Mouse (Mus musculus) forebrain, postnatal 0 days (tissue): ENCODE measurements around the gene Ahnak. TPM values are rescaled to one million over a fixed set of nuclear protein-coding genes. Genes with fewer than 3 reads are reported as not detected.

Experiments used
- ATAC-seq: fragments of 200-750 bp; cut with Nextera tagmentation; 2 replicates; pipeline ENCODE4 v1.8.0; 2017; ENCODE audit warnings: mild to moderate bottlenecking, moderate library complexity
- DNase-seq: peaks from one replicate; pipeline ENCODE4 v3.0.0-alpha.2; 2015
- H3K27ac ChIP-seq: fragments of 300-500 bp; sonication (generic); 2 replicates; pipeline ENCODE4 v1.5.1; 2014; ENCODE audit warnings: low read depth, mild to moderate bottlenecking, antibody characterized with exemption, low read length, moderate library complexity, mixed read lengths
- H3K27me3 ChIP-seq: fragments of 300-500 bp; sonication (generic); 2 replicates; pipeline ENCODE4 v1.6.1; 2014; ENCODE audit warnings: mild to moderate bottlenecking, low read length, mixed read lengths; ENCODE audit not compliant: insufficient read depth
- H3K36me3 ChIP-seq: fragments of 300-500 bp; sonication (generic); 2 replicates; pipeline ENCODE4 v1.6.1; 2014; ENCODE audit warnings: mild to moderate bottlenecking, moderate library complexity; ENCODE audit not compliant: insufficient read depth
- H3K4me1 ChIP-seq: fragments of 300-500 bp; sonication (generic); 2 replicates; pipeline ENCODE4 v1.6.1; 2014; ENCODE audit warnings: antibody characterized with exemption; ENCODE audit not compliant: insufficient read depth
- H3K4me2 ChIP-seq: fragments of 300-500 bp; sonication (generic); 2 replicates; pipeline ENCODE4 v1.6.1; 2014; ENCODE audit warnings: low read depth, mild to moderate bottlenecking, moderate library complexity
- H3K4me3 ChIP-seq: fragments of 300-500 bp; sonication (generic); 2 replicates; pipeline ENCODE4 v1.5.1; 2014; ENCODE audit warnings: low read depth, low read length, mixed read lengths
- H3K9ac ChIP-seq: fragments of 300-500 bp; sonication (generic); 2 replicates; pipeline ENCODE4 v1.6.1; 2014; ENCODE audit warnings: mild to moderate bottlenecking
- H3K9me3 ChIP-seq: fragments of 300-500 bp; sonication (generic); 2 replicates; pipeline ENCODE4 v1.6.1; 2016; ENCODE audit warnings: low read length
- CTCF ChIP-seq: sonication (generic); IDR thresholded peaks from 2 replicates; pipeline ENCODE4 v1.5.1; 2016; ENCODE audit warnings: antibody characterized with exemption, control low read depth, low read depth
- WGBS: fragments of 180-500 bp; shearing (Covaris S2); extraction: QIAGEN DNeasy Blood & Tissue Kit; methylation state at CpG from one replicate; pipeline ENCODE4 v1.1.7; 2014; 5-methylcytosine and 5-hydroxymethylcytosine counted together
- polyA plus RNA-seq: library from polyadenylated mRNA; unstranded; fragments of >200 nt; fragmentation: Nextera tagmentation; extraction: Ambion mirVana; gene quantifications from 2 replicates; pipeline ENCODE4 v1.2.1, GENCODE M21; 2015
- total RNA-seq: library from RNA; depleted of rRNA; stranded (reverse); fragments of >200 nt; gene quantifications from 2 replicates; pipeline ENCODE4 v1.2.3, GENCODE M21; 2014

The Ahnak gene
- total and polyA plus RNA-seq, 2 experiments from 2014 or later: 3.2 to 17.9 TPM

DNA sequence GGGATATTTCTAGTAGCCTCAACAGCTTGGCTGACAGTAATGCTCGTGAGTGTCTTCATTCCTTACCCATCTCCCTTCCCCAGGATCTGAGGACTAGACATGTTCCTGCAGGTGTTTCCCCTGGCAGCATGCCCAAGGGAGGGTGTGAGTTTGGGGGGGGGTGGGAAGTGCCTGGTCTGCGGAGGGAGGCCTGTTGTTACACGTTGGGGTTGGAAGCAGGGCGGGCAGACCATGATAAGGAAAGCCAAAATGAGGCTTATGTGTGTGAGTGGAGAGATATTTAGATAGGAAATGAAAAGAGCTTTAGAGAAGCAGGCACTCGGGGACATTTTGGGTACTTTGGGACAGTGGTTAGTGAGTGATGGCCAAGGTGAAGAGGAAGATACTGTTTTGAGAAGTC is 45.0 kb upstream of the Ahnak start:
- Histone ChIP-seq H3K9me3 (no peaks in the 10 kb centered on the region), H3K4me3 (no peak overlapping the region), H3K27me3 (no peaks in the 10 kb centered on the region), H3K4me1 (peaks cover 9% of the 10 kb centered on the region; the same call in 1 of the 2 replicates), H3K9ac (no peak overlapping the region), H3K36me3 (peaks cover 43% of the 10 kb centered on the region), H3K27ac (no peak overlapping the region), H3K4me2 (peak overlapping the region; percentile 15)
- WGBS: 48% methylated on average over 5 of the region's 5 CpGs
- no peak for TF ChIP-seq CTCF
- DNase-seq (no peak), ATAC-seq (no peak)

DNA sequence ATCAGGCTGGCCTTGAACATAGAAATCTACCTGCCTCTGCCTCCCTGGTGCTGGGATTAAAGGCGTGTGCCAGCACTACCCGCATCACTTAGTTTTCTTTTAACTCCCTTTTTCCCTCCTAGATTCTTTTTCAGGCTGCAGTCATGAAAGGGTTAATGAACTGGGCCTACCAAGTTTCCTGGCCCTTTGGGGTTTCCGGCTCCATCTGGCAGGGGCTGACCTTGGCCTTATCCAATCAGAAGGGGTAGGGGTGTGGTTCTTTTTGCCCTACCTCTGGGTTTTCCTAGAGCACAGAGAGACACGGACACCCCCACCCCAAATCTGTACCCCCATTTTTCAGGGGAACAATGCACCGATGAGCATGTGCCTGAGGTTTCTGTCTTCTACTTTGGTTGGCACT is 44.3 kb upstream of the Ahnak start:
- Histone ChIP-seq H3K27ac (no peak overlapping the region), H3K4me1 (peaks cover 9% of the 10 kb centered on the region; the same call in 1 of the 2 replicates), H3K4me3 (no peak overlapping the region), H3K4me2 (no peak overlapping the region), H3K9me3 (no peaks in the 10 kb centered on the region), H3K36me3 (peaks cover 49% of the 10 kb centered on the region), H3K27me3 (no peaks in the 10 kb centered on the region), H3K9ac (no peak overlapping the region)
- no peak for TF ChIP-seq CTCF
- 19% methylated on average over 5 of the region's 5 CpGs for WGBS
- DNase-seq (peak; percentile 53), ATAC-seq (no peak)

DNA sequence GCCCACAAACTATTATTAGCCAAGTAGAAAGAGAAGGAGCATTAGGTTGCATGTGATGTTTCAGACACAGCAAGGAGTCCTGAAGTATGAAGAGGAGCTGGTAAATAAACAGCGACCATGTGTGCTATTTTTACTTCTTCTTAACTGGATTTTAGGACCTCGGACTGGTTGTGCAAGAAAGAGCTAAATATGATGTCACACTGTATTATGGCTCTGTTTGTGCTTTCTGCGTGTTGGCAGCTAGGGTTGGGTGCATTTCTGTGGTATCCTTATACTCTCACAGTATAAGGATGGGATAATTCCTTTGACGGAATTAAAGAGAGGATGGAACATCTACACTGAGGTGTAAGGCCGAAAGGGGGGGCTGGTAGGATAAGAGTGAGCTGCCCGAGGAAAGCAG is 43.8 kb upstream of the Ahnak start:
- Histone ChIP-seq H3K4me2 (no peak overlapping the region), H3K4me3 (no peak overlapping the region), H3K27me3 (no peaks in the 10 kb centered on the region), H3K9me3 (no peaks in the 10 kb centered on the region), H3K9ac (no peak overlapping the region), H3K36me3 (peaks cover 55% of the 10 kb centered on the region), H3K27ac (no peak overlapping the region), H3K4me1 (peaks cover 9% of the 10 kb centered on the region; the same call in 1 of the 2 replicates)
- no peak for TF ChIP-seq CTCF
- WGBS: 82% methylated on average over 6 of the region's 6 CpGs
- no peak for ATAC-seq
- no peak for DNase-seq

DNA sequence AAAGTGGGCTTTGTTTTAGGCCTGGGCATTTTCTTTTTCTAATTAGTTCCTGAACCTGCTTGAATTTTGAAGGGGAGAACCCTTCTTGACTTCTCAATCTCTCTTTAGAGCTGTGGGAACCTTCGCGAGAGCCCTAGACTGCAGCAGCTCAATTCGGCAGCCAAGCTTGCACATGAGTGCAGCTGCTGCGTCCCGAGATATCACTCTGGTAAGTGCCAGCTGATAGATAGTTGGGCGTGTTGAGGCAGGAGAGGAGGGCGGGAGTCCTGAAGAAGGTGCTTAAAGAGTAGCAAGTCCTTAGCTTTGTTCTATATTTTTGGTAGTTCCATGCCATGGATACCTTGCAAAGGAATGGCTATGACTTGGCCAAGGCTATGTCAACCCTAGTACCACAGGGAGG is 42.2 kb upstream of the Ahnak start:
- H3K27me3 ChIP-seq: no peaks in the 10 kb centered on the region
- ATAC-seq (no peak), DNase-seq (no peak)
- 95% methylated on average over 7 of the region's 7 CpGs for WGBS
- H3K27ac ChIP-seq: no peak overlapping the region
- no peak for TF ChIP-seq CTCF
- H3K9me3 ChIP-seq: no peaks in the 10 kb centered on the region
- H3K9ac ChIP-seq: no peak overlapping the region
- peaks cover 9% of the 10 kb centered on the region; the same call in 1 of the 2 replicates for H3K4me1 ChIP-seq
- no peak overlapping the region for H3K4me2 ChIP-seq
- peaks cover 71% of the 10 kb centered on the region for H3K36me3 ChIP-seq
- no peak overlapping the region for H3K4me3 ChIP-seq

DNA sequence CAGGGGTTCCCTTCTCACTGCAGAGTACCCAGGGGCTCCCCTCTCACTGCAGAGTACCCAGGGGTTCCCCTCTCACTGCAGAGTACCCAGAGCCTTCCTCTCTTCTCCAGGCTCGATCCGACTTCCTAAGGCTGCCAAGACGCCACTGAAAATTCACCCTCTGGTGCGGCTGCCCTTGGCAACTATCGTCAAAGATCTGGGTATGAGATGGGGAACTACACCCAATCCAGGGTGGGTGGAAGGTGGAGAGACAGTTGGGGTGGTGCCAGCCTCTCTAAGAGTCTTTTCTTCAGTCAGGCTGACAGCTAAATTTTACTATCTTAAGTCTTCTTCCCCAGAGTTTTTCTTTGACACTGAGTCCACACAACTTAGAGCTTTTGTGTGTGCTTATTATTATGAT is 38.9 kb upstream of the Ahnak start:
- WGBS: 93% methylated on average over 5 of the region's 5 CpGs
- no peak overlapping the region for H3K9ac ChIP-seq
- ATAC-seq (no peak), DNase-seq (no peak)
- H3K4me2 ChIP-seq: no peak overlapping the region
- H3K36me3 ChIP-seq: peaks cover 66% of the 10 kb centered on the region
- TF ChIP-seq CTCF: no peak
- H3K27me3 ChIP-seq: no peaks in the 10 kb centered on the region
- no peak overlapping the region for H3K4me3 ChIP-seq
- no peak overlapping the region for H3K27ac ChIP-seq
- no peaks in the 10 kb centered on the region for H3K9me3 ChIP-seq
- peaks cover 22% of the 10 kb centered on the region for H3K4me1 ChIP-seq

DNA sequence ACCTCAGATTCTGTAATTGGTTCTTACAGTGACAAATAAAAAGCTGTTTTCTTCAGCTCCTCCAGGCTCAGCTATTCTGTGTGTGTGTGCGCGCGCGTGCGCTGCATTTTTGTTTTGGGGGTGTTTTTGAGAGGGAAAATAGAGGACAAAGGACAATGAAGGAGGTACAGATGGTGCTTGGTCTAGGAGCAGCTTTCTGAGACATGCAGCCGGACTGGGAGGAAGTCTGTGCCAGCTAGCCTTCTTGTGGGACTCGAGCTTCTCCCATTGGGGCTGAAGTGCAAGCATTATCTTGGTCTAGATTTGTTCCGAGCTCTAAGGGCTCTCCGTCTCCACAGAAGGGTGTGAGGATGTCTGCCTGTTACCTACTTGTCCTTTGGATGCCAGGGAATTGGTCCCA is 36.8 kb upstream of the Ahnak start:
- ATAC-seq: peak; percentile 14; the same call in 1 of the 2 replicates
- no peaks in the 10 kb centered on the region for H3K9me3 ChIP-seq
- WGBS: 37% methylated on average over 9 of the region's 9 CpGs
- no peak for TF ChIP-seq CTCF
- peaks cover 22% of the 10 kb centered on the region for H3K4me1 ChIP-seq
- H3K27me3 ChIP-seq: no peaks in the 10 kb centered on the region
- no peak overlapping the region; the same call in 1 of the 2 replicates for H3K4me2 ChIP-seq
- no peak overlapping the region for H3K4me3 ChIP-seq
- peak overlapping the region; percentile 69 for H3K9ac ChIP-seq
- H3K36me3 ChIP-seq: peaks cover 57% of the 10 kb centered on the region
- H3K27ac ChIP-seq: peak overlapping the region; percentile 96
- DNase-seq: peak; percentile 68

DNA sequence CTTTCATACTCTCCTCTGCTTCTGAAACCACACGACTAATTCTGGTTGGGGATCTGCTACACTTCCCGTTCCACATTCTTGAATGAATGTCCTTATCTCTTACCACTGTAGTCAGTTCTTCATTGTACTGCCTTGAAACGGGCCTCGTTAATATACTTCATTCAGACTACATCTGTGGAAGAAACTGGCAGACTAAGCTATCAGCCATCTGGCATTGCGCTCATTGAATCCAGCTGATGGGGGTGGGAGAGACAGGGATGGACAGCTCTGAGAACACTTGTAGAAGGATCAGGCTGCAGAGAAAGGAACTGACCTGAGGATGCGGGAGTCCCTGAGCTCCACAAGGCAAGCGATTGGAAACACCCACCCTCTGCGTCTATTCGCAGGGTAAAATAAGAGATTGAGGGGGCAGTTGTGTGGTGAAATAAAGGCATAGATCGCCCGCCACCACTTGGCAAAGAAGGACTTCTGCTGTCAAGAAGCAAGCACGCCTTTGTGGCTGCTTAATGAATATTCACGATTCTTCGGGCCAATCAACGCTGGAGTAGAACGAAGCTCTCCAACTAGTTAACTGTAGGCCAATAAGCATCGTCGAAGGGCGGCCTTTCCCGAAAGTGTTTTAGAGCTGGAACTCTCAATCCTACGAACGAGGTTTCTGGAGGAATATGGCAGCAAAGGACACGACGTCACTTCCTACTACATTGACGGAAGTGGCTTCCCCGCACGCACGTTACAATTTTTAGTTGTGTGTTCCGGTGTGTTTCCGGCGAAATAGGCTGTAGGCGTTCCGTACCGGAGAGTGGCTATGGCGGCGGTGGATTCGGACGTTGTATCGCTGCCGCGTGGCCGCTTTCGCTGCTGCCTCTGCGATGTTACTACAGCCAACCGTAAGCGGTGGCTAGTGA is 35.7 kb upstream of the Ahnak start, which contains the start of gene Tut1:
Tut1 (plus strand) TSS at position 713 of the 905 bp plus-strand sequence.
- Histone ChIP-seq H3K9me3 (no peaks in the 10 kb centered on the region), H3K4me3 (peak within 1 kb of the TSS; percentile 67), H3K4me1 (peaks cover 22% of the 10 kb centered on the region), H3K27me3 (no peaks in the 10 kb centered on the region), H3K4me2 (peak within 1 kb of the TSS; percentile 71), H3K27ac (peak within 1 kb of the TSS; percentile 96), H3K9ac (peak within 1 kb of the TSS; percentile 69), H3K36me3 (peaks cover 48% of the 10 kb centered on the region)
- DNase-seq (peak; percentile 99), ATAC-seq (peak; percentile 96)
- under 1% methylated on average over 46 of the region's 46 CpGs for WGBS
- TF ChIP-seq CTCF: 0 out of 2 replicates have a peak, but pooled peaks have one; percentile 15
